Mouse (Mus musculus): Measurements from ENCODE around the gene Fam90a1b.
"Not testable (repeated sequence)": the region's sequence is repeated elsewhere in the genome, so short reads cannot be mapped to it uniquely, and the experiment has no call there.

Gene Fam90a1b

DNA sequence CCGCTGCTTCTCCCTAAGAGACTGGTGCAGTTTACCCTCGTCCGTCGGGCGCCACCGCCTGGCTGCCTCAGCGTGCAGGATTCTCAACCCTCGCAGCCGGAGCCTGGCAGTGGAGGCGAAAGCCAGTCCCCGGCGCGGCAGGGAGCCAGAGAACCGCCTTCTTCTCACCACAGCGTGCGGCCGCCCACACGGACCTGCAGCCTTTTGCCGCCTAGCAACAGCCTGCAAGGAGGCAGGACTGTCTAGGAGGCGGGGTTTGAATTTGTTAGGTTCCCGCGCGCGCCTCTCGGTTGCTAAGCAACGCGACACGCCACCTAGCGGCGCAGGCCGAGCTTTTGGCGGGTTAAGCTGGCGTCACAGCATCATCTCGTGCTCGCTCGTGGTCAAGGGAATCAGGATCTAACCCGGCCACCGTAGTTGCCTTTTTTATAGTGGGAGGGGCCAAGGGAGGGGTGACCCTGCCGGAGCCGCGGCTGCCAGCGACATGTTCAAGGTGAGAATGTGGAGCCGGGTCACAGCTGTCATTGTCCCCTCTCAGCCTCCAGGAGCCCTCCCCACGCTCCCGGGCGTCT, at the start of gene Fam90a1b, which contains the start of gene Apoo:
Gene Fam90a1b (minus strand): TSS at position 108 of the 572 bp plus-strand sequence.
Gene Apoo (plus strand): TSS at position 448 of the 572 bp plus-strand sequence.
- peak; percentile 97 for DNase-seq (ENCODE audit: low read depth, low spot score)

GRCm38 (mm10) chrX:94408975-94409374, 42.4 kb upstream of the Fam90a1b start:
- no peak for DNase-seq (ENCODE audit: low read depth, low spot score)

DNA sequence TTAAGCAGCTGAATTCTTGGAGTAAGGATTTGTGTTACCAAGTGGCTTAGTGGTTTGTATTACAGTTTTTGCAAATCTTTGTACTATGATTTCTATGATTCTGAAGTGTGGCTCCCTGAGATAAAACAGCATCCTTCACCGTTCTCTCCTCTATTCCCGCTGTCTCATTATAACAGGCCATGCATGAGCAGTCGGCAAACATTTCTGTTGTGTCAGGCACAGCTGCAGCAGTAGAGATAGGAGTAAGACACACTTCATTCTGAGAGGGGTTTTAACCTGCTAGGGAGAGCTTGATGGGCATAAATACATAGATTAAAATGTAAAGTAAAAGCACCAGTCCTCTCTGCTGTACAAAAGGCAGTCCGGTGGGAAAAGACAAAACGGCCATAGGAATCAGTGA, 12.2 kb upstream of the Fam90a1b start:
- no peak for DNase-seq (ENCODE audit: low read depth, low spot score)

- peak; percentile 20 for DNase-seq (ENCODE audit: low read depth, low spot score)
These were observed 671 bp upstream of the Fam90a1b start for GRCm38 (mm10) chrX:94367248-94367647.

- peak; percentile 4 for DNase-seq (ENCODE audit: low read depth, low spot score)
These were observed 548 bp downstream of the Fam90a1b start for GRCm38 (mm10) chrX:94366029-94366428.

DNA sequence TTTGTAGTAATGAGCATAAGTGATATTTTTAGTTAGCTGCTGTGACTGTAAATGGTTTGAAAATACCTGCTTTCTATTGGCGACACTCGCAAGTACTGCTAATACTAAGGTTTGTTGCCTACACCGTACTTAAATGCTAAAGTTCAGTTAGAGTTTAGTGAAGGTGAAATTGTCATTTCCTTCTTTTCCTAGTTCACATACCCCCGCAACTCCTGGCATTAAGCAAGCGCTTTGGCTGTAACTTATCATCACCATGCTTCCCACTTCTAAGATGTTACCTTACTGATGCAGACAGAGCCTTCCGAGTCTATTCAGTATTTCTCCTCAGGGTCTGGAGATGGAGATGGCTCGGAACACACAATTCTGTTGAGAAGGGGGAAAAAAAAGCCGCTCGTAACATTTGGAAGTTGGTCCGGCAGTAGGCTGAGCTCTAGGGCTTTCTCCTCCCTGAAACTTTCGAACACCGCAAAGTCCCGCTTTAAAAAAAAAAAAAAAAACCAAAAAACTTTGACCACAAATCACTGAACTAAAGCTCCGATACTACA, 1.1 kb downstream of the Fam90a1b start:
- peak; percentile 14 for DNase-seq (ENCODE audit: low read depth, low spot score)

DNA sequence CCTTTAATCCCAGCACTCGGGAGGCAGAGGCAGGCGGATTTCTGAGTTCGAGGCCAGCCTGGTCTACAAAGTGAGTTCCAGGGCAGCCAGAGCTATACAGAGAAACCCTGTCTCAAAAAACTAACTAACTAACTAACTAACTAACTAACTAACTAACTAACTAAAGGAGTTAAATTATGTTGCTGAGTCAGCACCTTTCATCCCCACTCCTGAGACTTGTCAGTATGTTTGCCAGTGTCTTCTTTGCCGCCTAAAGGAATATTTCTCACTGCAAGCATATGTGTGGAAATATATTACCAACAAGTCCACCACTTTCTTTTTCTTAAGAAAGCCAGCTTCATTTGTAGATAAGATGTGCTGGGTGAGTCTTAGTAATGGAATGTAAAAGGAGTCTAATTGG, 22.9 kb downstream of the Fam90a1b start:
- not testable (repeated sequence) for DNase-seq (ENCODE audit: low read depth, low spot score)

GRCm38 (mm10) chrX:94321036-94321902, 45.3 kb downstream of the Fam90a1b start:
- no peak for DNase-seq (ENCODE audit: low read depth, low spot score)

All from forelimb bud, embryonic 11.5 days (tissue).